Mouse (Mus musculus) heart, embryonic 13.5 days (tissue): ENCODE measurements around the gene Gtf2a2. TPM values are rescaled to one million over a fixed set of nuclear protein-coding genes. Genes with fewer than 3 reads are reported as not detected.
"Not testable (repeated sequence)": the region's sequence is repeated elsewhere in the genome, so short reads cannot be mapped to it uniquely, and the experiment has no call there.

ENCODE experiments used
- ATAC-seq: fragments of 200-750 bp; cut with Nextera tagmentation; 2 replicates; pipeline ENCODE4 v1.8.0; 2017; ENCODE audit warnings: moderate TSS enrichment; ENCODE audit not compliant: insufficient number of reproducible peaks, low FRiP score, low TSS enrichment; ENCODE audit errors: extremely low read depth
- H3K27ac ChIP-seq: fragments of 300-500 bp; sonication (generic); replicated peaks from 2 replicates; pipeline ENCODE4 v1.5.1; 2015; ENCODE audit warnings: moderate library complexity, mild to moderate bottlenecking, inconsistent platforms
- H3K27me3 ChIP-seq: fragments of 300-500 bp; sonication (generic); replicated peaks from 2 replicates; pipeline ENCODE4 v1.6.1; 2015; ENCODE audit warnings: mild to moderate bottlenecking, inconsistent platforms
- H3K36me3 ChIP-seq: fragments of 300-500 bp; sonication (generic); 2 replicates; pipeline ENCODE4 v1.6.1; 2015; ENCODE audit warnings: mild to moderate bottlenecking, inconsistent platforms
- H3K4me1 ChIP-seq: fragments of 300-500 bp; sonication (generic); 2 replicates; pipeline ENCODE4 v1.6.1; 2015; ENCODE audit warnings: inconsistent platforms
- H3K4me2 ChIP-seq: fragments of 300-500 bp; sonication (generic); 2 replicates; pipeline ENCODE4 v1.6.1; 2015; ENCODE audit warnings: inconsistent platforms, mild to moderate bottlenecking, moderate library complexity
- H3K4me3 ChIP-seq: fragments of 300-500 bp; sonication (generic); 2 replicates; pipeline ENCODE4 v1.5.1; 2015; ENCODE audit warnings: moderate library complexity, mild to moderate bottlenecking, inconsistent platforms
- H3K9ac ChIP-seq: fragments of 300-500 bp; sonication (generic); 2 replicates; pipeline ENCODE4 v1.6.1; 2015; ENCODE audit warnings: inconsistent platforms, mild to moderate bottlenecking, moderate library complexity
- H3K9me3 ChIP-seq: fragments of 300-500 bp; sonication (generic); 2 replicates; pipeline ENCODE4 v1.6.1; 2016; ENCODE audit warnings: inconsistent platforms
- WGBS: fragments of 180-500 bp; shearing (Covaris S2); methylation state at CpG from one replicate; pipeline ENCODE4 v1.1.7; 2015; ENCODE audit warnings: mixed read lengths; 5-methylcytosine and 5-hydroxymethylcytosine counted together
- polyA plus RNA-seq: library from polyadenylated mRNA; unstranded; fragments of >200 nt; fragmentation: Nextera tagmentation; extraction: Ambion mirVana; gene quantifications from 2 replicates; pipeline ENCODE4 v1.2.1, GENCODE M21; 2015

The Gtf2a2 gene
- polyA plus RNA-seq, 1 experiment from 2014 or later, result 150 TPM

- no peak overlapping the region for H3K4me3 ChIP-seq
- 59% methylated on average over 4 of the region's 4 CpGs for WGBS
- no peaks in the 10 kb centered on the region for H3K27me3 ChIP-seq
- peak overlapping the region; percentile 62; the same call in 1 of the 2 replicates for H3K27ac ChIP-seq
- no peak overlapping the region for H3K9ac ChIP-seq
- H3K36me3 ChIP-seq, result peaks cover 29% of the 10 kb centered on the region
- H3K4me2 ChIP-seq, result no peak overlapping the region
- H3K4me1 ChIP-seq, result peaks cover 22% of the 10 kb centered on the region
- no peak for ATAC-seq
- H3K9me3 ChIP-seq, result no peaks in the 10 kb centered on the region
Measured at GRCm38 (mm10) chr9:70022083-70022482, 9.7 kb downstream of the Gtf2a2 start.

GRCm38 (mm10) chr9:70023615-70024014, 11.3 kb downstream of the Gtf2a2 start:
- not testable (repeated sequence) for H3K9ac ChIP-seq, H3K9me3 ChIP-seq, ATAC-seq, H3K27me3 ChIP-seq, H3K4me2 ChIP-seq, H3K27ac ChIP-seq, H3K4me3 ChIP-seq
- H3K36me3 ChIP-seq, result peaks cover 24% of the 10 kb centered on the region
- peaks cover 22% of the 10 kb centered on the region for H3K4me1 ChIP-seq
- WGBS, result 60% methylated on average over 1 of the region's 1 CpGs

GRCm38 (mm10) chr9:70024648-70025047, 12.3 kb downstream of the Gtf2a2 start:
- no peaks in the 10 kb centered on the region for H3K27me3 ChIP-seq
- no peaks in the 10 kb centered on the region for H3K9me3 ChIP-seq
- H3K27ac ChIP-seq, result no peak overlapping the region
- no peak overlapping the region for H3K4me2 ChIP-seq
- peaks cover 18% of the 10 kb centered on the region for H3K36me3 ChIP-seq
- peaks cover 22% of the 10 kb centered on the region for H3K4me1 ChIP-seq
- no peak overlapping the region for H3K4me3 ChIP-seq
- H3K9ac ChIP-seq, result no peak overlapping the region
- ATAC-seq, result no peak

- H3K27ac ChIP-seq, result no peak overlapping the region
- peaks cover 22% of the 10 kb centered on the region for H3K4me1 ChIP-seq
- 75% methylated on average over 2 of the region's 2 CpGs for WGBS
- no peak for ATAC-seq
- peaks cover 11% of the 10 kb centered on the region for H3K36me3 ChIP-seq
- no peak overlapping the region for H3K4me2 ChIP-seq
- H3K4me3 ChIP-seq, result no peak overlapping the region
- no peak overlapping the region for H3K9ac ChIP-seq
- H3K27me3 ChIP-seq, result no peaks in the 10 kb centered on the region
- H3K9me3 ChIP-seq, result no peaks in the 10 kb centered on the region
Measured at GRCm38 (mm10) chr9:70025365-70026012, 13.1 kb downstream of the Gtf2a2 start.

GRCm38 (mm10) chr9:70032167-70032566, 19.8 kb downstream of the Gtf2a2 start:
- Histone ChIP-seq H3K4me2 (no peak overlapping the region), H3K4me3 (no peak overlapping the region), H3K9me3 (no peaks in the 10 kb centered on the region), H3K36me3 (no peaks in the 10 kb centered on the region), H3K27me3 (0 out of 2 replicates have a peak, but pooled peaks cover 3% of the 10 kb centered on the region), H3K27ac (no peak overlapping the region), H3K4me1 (peaks cover 5% of the 10 kb centered on the region; the same call in 1 of the 2 replicates), H3K9ac (no peak overlapping the region)
- WGBS, result 79% methylated on average over 1 of the region's 1 CpGs
- no peak for ATAC-seq

GRCm38 (mm10) chr9:70033056-70033455, 20.7 kb downstream of the Gtf2a2 start:
- H3K27me3 ChIP-seq, result 0 out of 2 replicates have a peak, but pooled peaks cover 3% of the 10 kb centered on the region
- no peak overlapping the region for H3K27ac ChIP-seq
- ATAC-seq, result no peak

GRCm38 (mm10) chr9:70034702-70035101, 22.4 kb downstream of the Gtf2a2 start:
- Histone ChIP-seq H3K36me3 (no peaks in the 10 kb centered on the region), H3K4me3 (no peak overlapping the region), H3K4me2 (no peak overlapping the region), H3K9ac (no peak overlapping the region), H3K27me3 (0 out of 2 replicates have a peak, but pooled peaks cover 3% of the 10 kb centered on the region), H3K4me1 (peaks cover 5% of the 10 kb centered on the region; the same call in 1 of the 2 replicates), H3K27ac (no peak overlapping the region), H3K9me3 (no peaks in the 10 kb centered on the region)
- WGBS, result 78% methylated on average over 7 of the region's 7 CpGs
- ATAC-seq, result no peak

More at GRCm38 (mm10) chr9:70033056-70033455, 20.7 kb downstream of the Gtf2a2 start:
- Histone ChIP-seq H3K4me3 (no peak overlapping the region), H3K4me2 (no peak overlapping the region), H3K4me1 (peaks cover 5% of the 10 kb centered on the region; the same call in 1 of the 2 replicates), H3K9ac (no peak overlapping the region), H3K9me3 (no peaks in the 10 kb centered on the region), H3K36me3 (no peaks in the 10 kb centered on the region)
- 66% methylated on average over 9 of the region's 9 CpGs for WGBS

GRCm38 (mm10) chr9:70036646-70037045, 24.3 kb downstream of the Gtf2a2 start:
- H3K4me2 ChIP-seq, result no peak overlapping the region
- 0 out of 2 replicates have a peak, but pooled peaks cover 3% of the 10 kb centered on the region for H3K27me3 ChIP-seq
- no peak for ATAC-seq
- H3K36me3 ChIP-seq, result no peaks in the 10 kb centered on the region
- H3K27ac ChIP-seq, result no peak overlapping the region
- H3K4me3 ChIP-seq, result no peak overlapping the region
- no peaks in the 10 kb centered on the region for H3K9me3 ChIP-seq
- 63% methylated on average over 4 of the region's 4 CpGs for WGBS
- peaks cover 5% of the 10 kb centered on the region; the same call in 1 of the 2 replicates for H3K4me1 ChIP-seq
- H3K9ac ChIP-seq, result no peak overlapping the region

- Histone ChIP-seq H3K4me2 (no peak within 1 kb of the TSS), H3K4me1 (peaks cover 5% of the 10 kb centered on the region; the same call in 1 of the 2 replicates), H3K9me3 (no peaks in the 10 kb centered on the region), H3K27ac (no peak within 1 kb of the TSS), H3K36me3 (no peaks in the 10 kb centered on the region), H3K9ac (no peak within 1 kb of the TSS), H3K27me3 (0 out of 2 replicates have a peak, but pooled peaks cover 3% of the 10 kb centered on the region), H3K4me3 (no peak within 1 kb of the TSS)
- no peak for ATAC-seq
- 72% methylated on average over 7 of the region's 7 CpGs for WGBS
Measured at GRCm38 (mm10) chr9:70037988-70038387, 25.6 kb downstream of the Gtf2a2 start, which contains the start of gene Gcnt3. TSS of gene Gcnt3 (minus strand) at chr9:70038088.

- no peak overlapping the region for H3K4me3 ChIP-seq
- no peak overlapping the region for H3K27ac ChIP-seq
- H3K36me3 ChIP-seq, result no peaks in the 10 kb centered on the region
- H3K9ac ChIP-seq, result no peak overlapping the region
- ATAC-seq, result no peak
- no peaks in the 10 kb centered on the region for H3K27me3 ChIP-seq
- 79% methylated on average over 6 of the region's 6 CpGs for WGBS
- no peaks in the 10 kb centered on the region for H3K9me3 ChIP-seq
- H3K4me1 ChIP-seq, result peaks cover 5% of the 10 kb centered on the region; the same call in 1 of the 2 replicates
- no peak overlapping the region for H3K4me2 ChIP-seq
Measured at GRCm38 (mm10) chr9:70039597-70040385, 27.4 kb downstream of the Gtf2a2 start.

- H3K36me3 ChIP-seq, result no peaks in the 10 kb centered on the region
- no peaks in the 10 kb centered on the region for H3K27me3 ChIP-seq
- no peak overlapping the region for H3K9ac ChIP-seq
- H3K4me1 ChIP-seq, result peaks cover 5% of the 10 kb centered on the region; the same call in 1 of the 2 replicates
- no peak overlapping the region for H3K4me3 ChIP-seq
- H3K27ac ChIP-seq, result no peak overlapping the region
- H3K4me2 ChIP-seq, result no peak overlapping the region
- ATAC-seq, result no peak
- 68% methylated on average over 11 of the region's 11 CpGs for WGBS
- H3K9me3 ChIP-seq, result no peaks in the 10 kb centered on the region
Measured at GRCm38 (mm10) chr9:70040570-70040969, 28.2 kb downstream of the Gtf2a2 start.
